Mouse (Mus musculus) kidney, adult 2 months (tissue): ENCODE results near the gene Syce1l.

Source experiments
- CTCF ChIP-seq: fragments of 200-500 bp; conservative IDR thresholded peaks from 2 replicates; pipeline ENCODE4 v1.5.1; 2011; ENCODE audit warnings: low read depth, mild to moderate bottlenecking, control low read depth, low read length, moderate library complexity, mixed read lengths; ENCODE audit not compliant: insufficient read depth, insufficient read length
- POLR2A ChIP-seq: fragments of 200-500 bp; IDR thresholded peaks from one replicate; pipeline ENCODE4 v1.6.1; 2011; ENCODE audit warnings: low read depth, low read length, control low read depth

DNA sequence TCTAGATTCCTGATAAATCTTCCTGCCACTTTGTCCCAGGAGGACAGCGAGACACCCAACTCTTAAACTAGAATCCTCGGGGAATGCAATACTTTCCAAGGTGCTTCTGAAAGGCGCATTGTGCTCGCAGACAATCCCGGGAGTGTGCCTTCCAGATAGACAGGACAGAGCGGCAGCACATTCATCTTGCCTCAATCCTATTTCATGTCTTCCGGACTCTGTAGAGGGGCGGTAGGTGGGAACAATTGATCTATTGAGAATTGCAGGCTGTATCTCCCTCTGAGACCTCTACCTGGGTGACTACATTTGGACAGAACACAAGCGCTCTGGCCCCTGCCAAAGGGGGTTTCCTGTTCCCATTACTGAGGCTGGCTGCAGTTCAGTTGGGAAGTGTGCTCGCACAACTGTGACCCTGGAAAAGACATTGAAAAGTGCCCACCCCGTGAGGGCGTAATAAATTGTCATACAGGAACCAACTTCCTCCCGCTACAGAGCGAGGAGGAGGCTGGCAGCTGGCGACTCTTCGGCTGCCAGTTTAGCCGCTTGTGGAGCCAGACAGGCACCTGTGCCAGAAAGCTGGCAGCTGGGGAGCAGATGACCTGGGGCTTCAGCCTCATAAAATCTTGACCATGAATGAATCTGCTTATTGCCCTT lies 45.0 kb downstream of the Syce1l start:
- TF ChIP-seq POLR2A: no peak
- no peak for TF ChIP-seq CTCF
